Mouse (Mus musculus) erythroblast, embryonic 14.5 days (primary cell): ENCODE data around the gene Spata22.
"Not testable (repeated sequence)": the region's sequence is repeated elsewhere in the genome, so short reads cannot be mapped to it uniquely, and the experiment has no call there.

ENCODE experiments used
- GATA1 ChIP-seq: IDR thresholded peaks from 2 replicates; pipeline ENCODE4 v1.6.1; 2012; ENCODE audit warnings: low read length, inconsistent platforms, mixed read lengths
- TAL1 ChIP-seq: IDR thresholded peaks from 3 replicates; pipeline ENCODE4 v1.6.1; 2012; ENCODE audit warnings: low read length, inconsistent platforms, mixed read lengths

DNA sequence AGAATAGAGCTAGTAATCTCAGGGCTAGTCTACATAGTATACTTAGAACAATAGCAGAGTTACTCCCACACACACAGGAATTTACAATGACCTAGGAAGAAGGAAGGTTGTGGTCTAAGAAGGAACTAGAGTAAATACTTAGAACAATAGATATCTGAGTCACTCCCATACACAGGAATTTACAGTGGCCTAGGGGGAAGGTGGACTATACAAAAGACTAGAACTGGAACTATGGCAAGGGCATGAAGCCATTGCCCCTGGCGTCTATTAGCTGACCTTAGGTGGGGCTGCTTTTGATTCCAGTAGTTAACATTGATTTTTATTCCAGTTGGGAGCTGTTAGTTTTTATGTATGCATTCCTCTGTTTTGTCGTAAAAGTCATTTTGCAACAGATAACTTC lies 11.0 kb upstream of the Spata22 start:
- not testable (repeated sequence) for TF ChIP-seq TAL1, GATA1
